Mouse (Mus musculus): ENCODE measurements around the gene Zfp652. TPM values are rescaled to one million over a fixed set of nuclear protein-coding genes. Genes with fewer than 3 reads are reported as not detected.
"Not testable (repeated sequence)": the region's sequence is repeated elsewhere in the genome, so short reads cannot be mapped to it uniquely, and the experiment has no call there.

Zfp652 gene
- polyA plus RNA-seq, 1 experiment from 2014 or later: 13.6 TPM

- Histone ChIP-seq H3K4me3 (ENCODE audit: low read depth, low read length) (no peak overlapping the region), H3K27ac (ENCODE audit: low read depth) (no peak overlapping the region), H3K9ac (no peak overlapping the region), H3K27me3 (ENCODE audit: insufficient read depth, low read length) (no peaks in the 10 kb centered on the region), H3K4me2 (no peak overlapping the region), H3K9me3 (ENCODE audit: low read depth, low read length) (no peaks in the 10 kb centered on the region), H3K4me1 (ENCODE audit: insufficient read depth) (no peaks in the 10 kb centered on the region), H3K36me3 (ENCODE audit: insufficient read depth) (peaks cover 25% of the 10 kb centered on the region)
- no peak for TF ChIP-seq CTCF (IDR thresholded peaks at IDR 0.05; ENCODE audit: low read depth)
- 82% methylated on average over 4 of the region's 4 CpGs for WGBS
- DNase-seq: no peak
- no peak for ATAC-seq (ENCODE audit: insufficient read depth)
Observed at GRCm38 (mm10) chr11:95746821-95747220, 34.3 kb downstream of the Zfp652 start.

DNA sequence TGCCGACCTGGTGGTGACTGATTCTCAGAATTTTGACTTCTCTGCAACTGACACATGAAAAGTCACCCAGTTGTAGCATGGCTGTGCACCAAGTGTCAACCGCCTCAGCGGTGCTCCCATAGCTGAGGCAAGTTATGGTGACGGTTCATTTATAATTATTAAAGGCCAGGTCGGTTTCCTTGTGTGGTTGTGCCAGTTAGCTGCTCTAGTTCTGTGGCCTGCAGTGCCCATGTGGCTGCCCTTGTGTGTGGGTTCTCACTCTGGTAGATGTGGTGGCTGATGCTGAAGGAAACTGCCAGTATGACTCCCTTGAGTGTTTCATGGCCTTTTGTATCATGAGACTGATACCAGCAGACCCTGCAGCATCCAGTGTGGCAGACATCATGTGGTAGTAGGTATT lies 35.9 kb downstream of the Zfp652 start:
- TF ChIP-seq CTCF (IDR thresholded peaks at IDR 0.05; ENCODE audit: low read depth): no peak
- no peak for DNase-seq
- WGBS: 82% methylated on average over 5 of the region's 5 CpGs

DNA sequence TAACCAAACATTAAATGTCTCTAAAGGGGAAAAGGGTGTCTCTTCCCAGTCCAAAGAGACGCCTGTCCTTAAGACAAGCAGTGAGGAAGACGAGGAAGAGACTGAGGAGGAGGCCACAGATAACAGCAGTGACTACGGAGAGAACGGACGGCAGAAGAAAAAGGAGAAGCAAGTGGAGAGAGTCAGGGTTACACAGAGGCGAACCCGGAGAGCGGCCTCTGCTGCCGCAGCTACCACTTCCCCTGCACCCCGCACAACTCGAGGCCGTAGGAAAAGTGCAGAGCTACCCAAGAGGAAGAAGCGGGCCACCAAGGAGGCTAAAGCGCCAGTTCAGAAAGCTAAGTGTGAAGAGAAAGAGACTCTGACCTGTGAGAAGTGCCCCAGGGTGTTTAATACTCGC lies 37.1 kb downstream of the Zfp652 start:
- no peak overlapping the region for H3K27ac ChIP-seq (ENCODE audit: low read depth)
- no peak for DNase-seq
- no peak overlapping the region for H3K4me3 ChIP-seq (ENCODE audit: low read depth, low read length)
- no peak for TF ChIP-seq CTCF (IDR thresholded peaks at IDR 0.05; ENCODE audit: low read depth)
- H3K9me3 ChIP-seq (ENCODE audit: low read depth, low read length): no peaks in the 10 kb centered on the region
- H3K36me3 ChIP-seq (ENCODE audit: insufficient read depth): peaks cover 45% of the 10 kb centered on the region
- WGBS: 82% methylated on average over 15 of the region's 15 CpGs
- no peak overlapping the region for H3K9ac ChIP-seq
- no peaks in the 10 kb centered on the region for H3K4me1 ChIP-seq (ENCODE audit: insufficient read depth)
- no peak overlapping the region for H3K4me2 ChIP-seq
- no peaks in the 10 kb centered on the region for H3K27me3 ChIP-seq (ENCODE audit: insufficient read depth, low read length)
- ATAC-seq (ENCODE audit: insufficient read depth): no peak

More for the DNA sequence above, 35.9 kb downstream of the Zfp652 start:
- Histone ChIP-seq H3K27me3 (ENCODE audit: insufficient read depth, low read length) (no peaks in the 10 kb centered on the region), H3K27ac (ENCODE audit: low read depth) (no peak overlapping the region), H3K36me3 (ENCODE audit: insufficient read depth) (peaks cover 34% of the 10 kb centered on the region), H3K9ac (no peak overlapping the region), H3K9me3 (ENCODE audit: low read depth, low read length) (no peaks in the 10 kb centered on the region), H3K4me2 (no peak overlapping the region), H3K4me1 (ENCODE audit: insufficient read depth) (no peaks in the 10 kb centered on the region), H3K4me3 (ENCODE audit: low read depth, low read length) (no peak overlapping the region)
- no peak for ATAC-seq (ENCODE audit: insufficient read depth)

DNA sequence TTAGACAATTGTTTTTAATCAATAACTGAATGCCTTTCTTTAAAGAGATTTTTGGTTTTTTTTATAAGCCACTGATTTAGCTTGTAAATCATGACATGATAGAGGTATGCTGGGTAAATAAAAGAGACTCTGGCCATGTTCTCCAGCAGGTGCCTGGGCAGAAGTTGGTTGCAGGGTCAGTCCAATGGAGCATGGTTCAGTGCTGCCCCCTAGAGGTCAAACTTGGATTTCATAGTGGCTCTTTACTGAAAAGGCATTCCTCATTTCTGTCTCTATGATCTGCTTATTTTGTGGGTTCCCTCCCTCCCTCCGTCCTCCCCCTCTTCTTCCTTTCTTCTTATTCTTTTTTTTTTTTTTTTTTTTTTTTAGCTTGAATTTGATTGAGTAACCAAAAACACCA lies 38.5 kb downstream of the Zfp652 start:
- DNase-seq (peak; percentile 91), ATAC-seq (ENCODE audit: insufficient read depth) (no peak)
- WGBS: 0% methylated on average over 1 of the region's 1 CpGs
- no peaks in the 10 kb centered on the region for H3K9me3 ChIP-seq (ENCODE audit: low read depth, low read length)
- H3K4me1 ChIP-seq (ENCODE audit: insufficient read depth): no peaks in the 10 kb centered on the region
- no peak overlapping the region for H3K9ac ChIP-seq
- H3K4me3 ChIP-seq (ENCODE audit: low read depth, low read length): no peak overlapping the region
- no peak overlapping the region for H3K27ac ChIP-seq (ENCODE audit: low read depth)
- no peaks in the 10 kb centered on the region for H3K27me3 ChIP-seq (ENCODE audit: insufficient read depth, low read length)
- no peak overlapping the region for H3K4me2 ChIP-seq
- H3K36me3 ChIP-seq (ENCODE audit: insufficient read depth): peaks cover 50% of the 10 kb centered on the region
- peak; percentile 91 for TF ChIP-seq CTCF (IDR thresholded peaks at IDR 0.05; ENCODE audit: low read depth)

DNA sequence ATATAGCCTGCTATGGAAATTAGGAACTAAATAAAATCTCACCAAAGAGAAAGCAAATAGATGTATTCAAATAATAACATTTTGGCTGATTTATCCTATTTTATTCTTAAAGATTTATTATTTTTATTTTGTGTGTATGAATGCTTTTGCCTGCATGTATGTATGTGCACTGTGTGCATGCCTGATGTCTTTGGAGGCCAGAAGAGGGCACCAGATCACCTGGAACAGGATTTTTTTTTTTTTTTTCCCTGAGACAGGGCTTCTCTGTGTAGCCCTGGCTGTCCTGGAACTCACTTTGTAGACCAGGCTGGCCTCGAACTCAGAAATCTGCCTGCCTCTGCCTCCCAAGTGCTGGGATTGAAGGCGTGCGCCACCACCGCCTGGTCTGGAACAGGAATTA lies 42.7 kb downstream of the Zfp652 start:
- not testable (repeated sequence) for H3K4me1 ChIP-seq (ENCODE audit: insufficient read depth); H3K27me3 ChIP-seq (ENCODE audit: insufficient read depth, low read length); ATAC-seq (ENCODE audit: insufficient read depth); DNase-seq; H3K27ac ChIP-seq (ENCODE audit: low read depth); H3K4me2 ChIP-seq; H3K9me3 ChIP-seq (ENCODE audit: low read depth, low read length); H3K9ac ChIP-seq; H3K4me3 ChIP-seq (ENCODE audit: low read depth, low read length)
- H3K36me3 ChIP-seq (ENCODE audit: insufficient read depth): peaks cover 65% of the 10 kb centered on the region
- WGBS: 95% methylated on average over 4 of the region's 4 CpGs

DNA sequence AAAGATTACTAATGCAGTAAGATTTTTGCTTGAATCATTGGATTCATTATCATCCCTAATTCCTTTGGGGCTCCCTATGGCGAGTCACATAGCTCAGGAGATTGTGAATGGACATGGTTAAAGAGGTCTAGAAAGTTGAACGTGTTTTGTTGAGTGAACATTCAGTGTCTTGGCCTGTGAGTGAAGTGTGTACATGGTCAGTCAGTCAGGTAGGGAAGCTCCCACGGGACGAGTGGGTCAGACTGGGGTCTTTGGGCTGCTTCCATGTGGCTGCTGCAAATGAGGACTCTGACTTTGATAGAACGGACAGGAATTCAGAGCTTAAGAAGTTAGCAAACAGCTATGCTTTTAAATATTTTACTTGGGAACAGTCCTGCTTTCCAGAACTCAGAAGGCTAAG lies 48.0 kb downstream of the Zfp652 start:
- Histone ChIP-seq H3K27me3 (ENCODE audit: insufficient read depth, low read length) (no peaks in the 10 kb centered on the region), H3K9ac (no peak overlapping the region), H3K4me1 (ENCODE audit: insufficient read depth) (no peaks in the 10 kb centered on the region), H3K4me3 (ENCODE audit: low read depth, low read length) (no peak overlapping the region), H3K9me3 (ENCODE audit: low read depth, low read length) (no peaks in the 10 kb centered on the region), H3K36me3 (ENCODE audit: insufficient read depth) (peaks cover 54% of the 10 kb centered on the region), H3K27ac (ENCODE audit: low read depth) (no peak overlapping the region), H3K4me2 (no peak overlapping the region)
- 85% methylated on average over 5 of the region's 5 CpGs for WGBS
- TF ChIP-seq CTCF (IDR thresholded peaks at IDR 0.05; ENCODE audit: low read depth): no peak
- ATAC-seq (ENCODE audit: insufficient read depth) (no peak), DNase-seq (no peak)

DNA sequence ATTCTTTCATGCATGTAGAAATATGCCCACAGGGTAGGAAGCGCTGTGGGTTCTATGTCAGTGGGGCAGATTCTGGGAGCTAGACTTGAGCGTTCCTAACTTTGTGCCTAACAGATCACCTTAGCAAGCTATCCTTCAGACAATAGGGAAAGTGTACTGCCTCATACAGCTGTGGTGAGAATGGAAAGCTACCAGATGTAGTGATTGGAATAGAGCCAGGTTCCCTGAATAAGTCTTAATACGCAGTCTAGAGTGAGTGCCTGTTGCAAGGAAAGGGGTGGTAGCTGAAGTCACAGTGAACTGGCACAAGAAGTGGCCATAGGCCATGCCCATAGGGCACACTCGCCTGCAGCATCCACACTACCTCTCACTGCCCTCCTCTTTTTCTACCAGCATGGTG lies 50.5 kb downstream of the Zfp652 start:
- H3K36me3 ChIP-seq (ENCODE audit: insufficient read depth): peaks cover 48% of the 10 kb centered on the region
- no peaks in the 10 kb centered on the region for H3K9me3 ChIP-seq (ENCODE audit: low read depth, low read length)
- no peak overlapping the region for H3K27ac ChIP-seq (ENCODE audit: low read depth)
- H3K9ac ChIP-seq: no peak overlapping the region
- DNase-seq: peak; percentile 72
- no peak for ATAC-seq (ENCODE audit: insufficient read depth)
- no peak for TF ChIP-seq CTCF (IDR thresholded peaks at IDR 0.05; ENCODE audit: low read depth)
- no peaks in the 10 kb centered on the region for H3K4me1 ChIP-seq (ENCODE audit: insufficient read depth)
- 73% methylated on average over 4 of the region's 4 CpGs for WGBS
- H3K4me3 ChIP-seq (ENCODE audit: low read depth, low read length): no peak overlapping the region
- H3K4me2 ChIP-seq: no peak overlapping the region
- H3K27me3 ChIP-seq (ENCODE audit: insufficient read depth, low read length): no peaks in the 10 kb centered on the region

- Histone ChIP-seq H3K9me3 (ENCODE audit: low read depth, low read length) (no peaks in the 10 kb centered on the region), H3K27ac (ENCODE audit: low read depth) (no peak overlapping the region), H3K4me1 (ENCODE audit: insufficient read depth) (no peaks in the 10 kb centered on the region), H3K4me3 (ENCODE audit: low read depth, low read length) (no peak overlapping the region), H3K27me3 (ENCODE audit: insufficient read depth, low read length) (no peaks in the 10 kb centered on the region), H3K9ac (no peak overlapping the region), H3K36me3 (ENCODE audit: insufficient read depth) (peaks cover 53% of the 10 kb centered on the region), H3K4me2 (no peak overlapping the region)
- DNase-seq (no peak), ATAC-seq (ENCODE audit: insufficient read depth) (no peak)
- no peak for TF ChIP-seq CTCF (IDR thresholded peaks at IDR 0.05; ENCODE audit: low read depth)
- WGBS: 78% methylated on average over 8 of the region's 8 CpGs
Observed at GRCm38 (mm10) chr11:95764806-95765205, 52.3 kb downstream of the Zfp652 start.

All from lung, embryonic 14.5 days (tissue).